Mouse (Mus musculus) embryonic facial prominence, embryonic 11.5 days (tissue): Measurements from ENCODE around the gene Ttc27. TPM values are rescaled to one million over a fixed set of nuclear protein-coding genes. Genes with fewer than 3 reads are reported as not detected.

Experiments
- ATAC-seq: fragments of 200-750 bp; cut with Nextera tagmentation; replicated peaks from 2 replicates; pipeline ENCODE4 v1.8.0; 2017; ENCODE audit warnings: low read depth; ENCODE audit not compliant: insufficient number of reproducible peaks, low FRiP score, low TSS enrichment
- DNase-seq: peaks from one replicate; pipeline ENCODE4 v3.0.0-alpha.2; 2015; ENCODE audit warnings: low spot score
- H3K27ac ChIP-seq: fragments of 300-500 bp; sonication (generic); replicated peaks from 2 replicates; pipeline ENCODE4 v1.5.1; 2014; ENCODE audit warnings: mild to moderate bottlenecking, low read depth, low read length, control low read depth
- H3K27me3 ChIP-seq: fragments of 300-500 bp; sonication (generic); 2 replicates; pipeline ENCODE4 v1.6.1; 2014; ENCODE audit warnings: mild to moderate bottlenecking, low read length, moderate library complexity, mixed read lengths; ENCODE audit not compliant: control insufficient read depth, insufficient read depth
- H3K36me3 ChIP-seq: fragments of 300-500 bp; sonication (generic); replicated peaks from 2 replicates; pipeline ENCODE4 v1.6.1; 2014; ENCODE audit warnings: low read depth, mild to moderate bottlenecking, low read length, moderate library complexity, mixed read lengths; ENCODE audit not compliant: control insufficient read depth, insufficient read depth
- H3K4me1 ChIP-seq: fragments of 300-500 bp; sonication (generic); 2 replicates; pipeline ENCODE4 v1.6.1; 2014; ENCODE audit warnings: low read length, mixed read lengths; ENCODE audit not compliant: control insufficient read depth, insufficient read depth
- H3K4me2 ChIP-seq: fragments of 300-500 bp; sonication (generic); 2 replicates; pipeline ENCODE4 v1.6.1; 2014; ENCODE audit warnings: low read depth, mild to moderate bottlenecking, control low read depth, low read length, moderate library complexity
- H3K4me3 ChIP-seq: fragments of 300-500 bp; sonication (generic); 2 replicates; pipeline ENCODE4 v1.5.1; 2014; ENCODE audit warnings: low read depth, low read length, control low read depth
- H3K9ac ChIP-seq: fragments of 300-500 bp; sonication (generic); replicated peaks from 2 replicates; pipeline ENCODE4 v1.6.1; 2014; ENCODE audit warnings: mild to moderate bottlenecking, control low read depth, low read length
- H3K9me3 ChIP-seq: fragments of 300-500 bp; sonication (generic); replicated peaks from 2 replicates; pipeline ENCODE4 v1.6.1; 2016; ENCODE audit warnings: mild to moderate bottlenecking, low read length, inconsistent platforms, mixed read lengths; ENCODE audit not compliant: control insufficient read depth
- WGBS: fragments of 180-500 bp; shearing (Covaris S2); extraction: QIAGEN DNeasy Blood & Tissue Kit; methylation state at CpG from one replicate; pipeline ENCODE4 v1.1.7; 2014; 5-methylcytosine and 5-hydroxymethylcytosine counted together
- polyA plus RNA-seq: library from polyadenylated mRNA; unstranded; fragments of >200 nt; fragmentation: Nextera tagmentation; extraction: Ambion mirVana; gene quantifications from 2 replicates; pipeline ENCODE4 v1.2.1, GENCODE M21; 2014

The Ttc27 gene
- polyA plus RNA-seq, 1 experiment from 2014 or later, result 35.4 TPM

DNA sequence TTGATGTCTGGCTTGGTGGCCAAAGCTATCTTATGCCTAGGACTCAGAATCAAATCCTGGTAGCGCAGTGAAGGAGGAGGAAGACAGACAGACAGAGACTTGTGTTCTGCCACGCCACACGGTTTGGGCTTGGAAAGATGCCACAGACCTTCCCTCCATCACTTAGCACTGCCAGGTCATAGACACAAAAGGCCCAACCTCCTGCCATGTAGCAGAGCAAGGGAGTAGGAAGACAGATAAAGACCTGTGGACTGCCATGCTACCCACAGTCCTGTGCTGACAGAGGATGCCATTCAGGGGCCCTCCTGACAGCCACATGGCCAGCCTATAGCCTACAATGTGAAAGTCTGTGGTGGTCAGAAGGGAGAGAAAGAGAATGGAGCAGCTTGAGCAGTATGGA is 187.4 kb downstream of the Ttc27 start:
- Histone ChIP-seq H3K4me3 (no peak overlapping the region), H3K9me3 (no peaks in the 10 kb centered on the region), H3K36me3 (no peaks in the 10 kb centered on the region), H3K4me1 (no peaks in the 10 kb centered on the region), H3K27me3 (no peaks in the 10 kb centered on the region), H3K27ac (no peak overlapping the region), H3K9ac (no peak overlapping the region), H3K4me2 (no peak overlapping the region)
- ATAC-seq (no peak), DNase-seq (no peak)
- 94% methylated on average over 3 of the region's 3 CpGs for WGBS

DNA sequence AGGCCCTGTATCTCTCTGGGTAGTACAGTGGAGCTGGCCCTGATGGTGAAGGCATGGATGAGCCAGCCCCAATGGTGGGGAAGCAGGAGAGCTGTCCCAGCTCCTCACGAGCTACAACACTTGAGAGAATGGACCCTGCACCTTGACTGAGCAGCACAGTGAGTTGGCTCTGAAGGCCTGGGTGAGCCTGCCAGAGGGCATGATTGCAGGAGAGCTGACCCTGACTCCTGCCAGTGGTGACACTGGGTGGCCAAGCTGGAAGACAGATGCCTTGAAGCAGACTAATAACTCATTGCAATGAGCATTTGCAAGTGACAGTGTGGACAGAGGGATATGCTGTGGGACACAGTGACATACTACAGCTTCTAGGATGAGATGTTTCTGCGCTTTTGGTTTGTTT is 195.5 kb downstream of the Ttc27 start:
- 94% methylated on average over 2 of the region's 2 CpGs for WGBS
- ATAC-seq (no peak), DNase-seq (no peak)
- H3K4me3 ChIP-seq, result no peak overlapping the region
- H3K9ac ChIP-seq, result no peak overlapping the region
- no peaks in the 10 kb centered on the region for H3K9me3 ChIP-seq
- H3K27ac ChIP-seq, result no peak overlapping the region
- no peaks in the 10 kb centered on the region for H3K4me1 ChIP-seq
- H3K4me2 ChIP-seq, result no peak overlapping the region
- no peaks in the 10 kb centered on the region for H3K36me3 ChIP-seq
- H3K27me3 ChIP-seq, result no peaks in the 10 kb centered on the region

Other genes with a start within 250 kb of the Ttc27 start
- 52.6 and 63.5 TPM in 2 replicates for gene Yipf4, start 228.2 kb upstream of the Ttc27 start, polyA plus RNA-seq
- gene Birc6, start 189.4 kb upstream of the Ttc27 start, polyA plus RNA-seq, result 75.6 and 83.8 TPM in 2 replicates